Mouse (Mus musculus): ENCODE data around the gene Pmm2.

Pmm2 gene

DNA sequence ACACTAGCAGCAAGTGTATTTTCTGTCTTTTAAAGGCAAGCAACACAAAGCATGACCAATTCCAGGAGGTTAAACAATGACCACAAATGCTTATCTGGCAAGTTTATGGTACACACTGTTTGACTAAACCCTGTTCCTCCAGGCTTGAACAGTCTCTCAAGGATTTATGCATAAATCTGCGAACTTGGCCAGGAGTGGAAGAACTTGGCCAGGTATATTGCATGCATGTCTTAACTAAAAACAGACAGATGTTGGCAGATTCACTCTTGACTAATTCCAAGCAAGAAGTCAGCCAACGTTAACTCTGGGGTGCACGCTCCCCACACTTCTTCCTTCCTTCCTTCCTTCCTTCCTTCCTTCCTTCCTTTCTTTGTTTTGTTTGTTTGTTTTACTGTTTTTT lies 42.3 kb downstream of the Pmm2 start:
- CTCF ChIA-PET = no interaction called here

DNA sequence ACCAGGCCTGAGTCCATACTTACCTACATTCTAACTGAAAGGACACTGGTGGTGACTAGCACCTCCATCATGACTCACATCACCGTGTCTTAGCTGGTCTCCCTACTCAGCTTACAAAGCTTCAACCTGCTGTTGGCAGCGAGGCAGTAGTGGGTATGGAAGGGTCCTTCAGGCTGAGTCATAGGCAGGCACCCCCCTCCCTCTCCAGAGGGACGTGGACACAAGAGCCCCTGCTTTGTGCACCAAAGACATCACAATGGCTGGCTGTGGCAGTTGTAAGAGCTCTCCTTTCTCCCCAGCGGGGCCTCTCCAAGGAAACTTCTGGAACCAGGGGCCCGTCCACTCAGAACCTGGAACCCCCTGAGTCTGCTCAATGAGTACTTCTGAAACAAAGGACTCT lies 43.0 kb downstream of the Pmm2 start, which contains the start of gene Gm5767:
Gene Gm5767 (plus strand): TSS at position 301 of the 400 bp plus-strand sequence.
- CTCF ChIA-PET = no interaction called here

DNA sequence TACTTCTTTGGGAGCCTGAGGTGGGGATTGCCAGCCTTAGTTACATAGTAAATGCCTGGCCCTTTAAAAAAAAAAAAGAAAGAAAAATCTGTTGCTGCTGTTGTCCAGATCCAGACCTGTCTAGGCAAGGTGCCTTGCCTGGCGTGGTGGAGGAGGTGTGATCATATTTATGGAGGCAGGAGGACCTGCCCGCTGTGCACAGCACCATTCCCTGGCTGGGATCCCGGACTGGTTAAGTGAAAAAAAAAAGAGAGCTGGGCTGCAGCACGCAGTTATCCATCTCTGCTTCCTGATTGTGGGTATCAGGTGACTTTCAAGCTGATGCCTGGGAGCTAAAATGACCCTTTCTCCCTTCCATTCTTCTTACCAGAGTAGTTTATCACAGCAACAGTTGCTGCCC lies 47.6 kb downstream of the Pmm2 start:
- CTCF ChIA-PET = no interaction called here

DNA sequence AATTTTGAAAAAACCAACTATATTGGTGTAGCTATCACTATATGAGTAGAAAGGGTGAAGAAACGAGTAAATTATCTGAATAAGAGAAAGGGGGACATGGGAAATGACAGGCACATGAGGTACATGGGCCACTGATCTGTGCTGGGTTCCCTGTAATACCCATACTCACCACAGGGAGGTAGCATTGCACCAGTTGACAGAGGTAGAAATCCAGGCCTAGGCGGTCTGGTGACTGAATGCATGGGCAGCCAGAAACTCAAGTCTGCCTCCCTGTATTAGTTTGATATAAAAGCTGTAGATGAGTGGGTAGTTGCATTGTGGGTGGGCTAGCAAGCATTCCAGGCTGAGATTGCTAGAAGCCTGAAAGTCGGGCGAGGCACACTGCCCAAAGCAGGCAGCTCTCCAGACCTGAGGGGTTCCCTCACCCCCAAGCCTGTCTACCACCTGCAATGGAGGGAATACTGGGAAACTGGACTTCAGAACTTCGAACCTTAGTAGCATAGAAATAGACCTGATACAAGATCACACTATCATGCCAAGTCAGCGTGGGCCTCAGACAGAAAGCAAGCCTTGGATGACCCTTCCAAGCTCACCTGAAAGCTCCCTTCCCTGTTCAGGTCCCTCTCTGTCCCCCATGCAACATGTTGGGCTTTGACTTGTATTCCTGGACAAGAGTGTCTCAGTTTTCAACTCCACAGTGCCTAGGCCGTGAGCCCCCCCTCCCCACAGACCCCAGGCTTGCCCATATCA lies 48.8 kb downstream of the Pmm2 start:
- CTCF ChIA-PET = interaction anchor here (0.7 to 2.6 kb wide), 2 partner anchors 35 to 82 kb away, joined by 6 to 13 read pairs; no protein-coding TSS in a partner anchor

DNA sequence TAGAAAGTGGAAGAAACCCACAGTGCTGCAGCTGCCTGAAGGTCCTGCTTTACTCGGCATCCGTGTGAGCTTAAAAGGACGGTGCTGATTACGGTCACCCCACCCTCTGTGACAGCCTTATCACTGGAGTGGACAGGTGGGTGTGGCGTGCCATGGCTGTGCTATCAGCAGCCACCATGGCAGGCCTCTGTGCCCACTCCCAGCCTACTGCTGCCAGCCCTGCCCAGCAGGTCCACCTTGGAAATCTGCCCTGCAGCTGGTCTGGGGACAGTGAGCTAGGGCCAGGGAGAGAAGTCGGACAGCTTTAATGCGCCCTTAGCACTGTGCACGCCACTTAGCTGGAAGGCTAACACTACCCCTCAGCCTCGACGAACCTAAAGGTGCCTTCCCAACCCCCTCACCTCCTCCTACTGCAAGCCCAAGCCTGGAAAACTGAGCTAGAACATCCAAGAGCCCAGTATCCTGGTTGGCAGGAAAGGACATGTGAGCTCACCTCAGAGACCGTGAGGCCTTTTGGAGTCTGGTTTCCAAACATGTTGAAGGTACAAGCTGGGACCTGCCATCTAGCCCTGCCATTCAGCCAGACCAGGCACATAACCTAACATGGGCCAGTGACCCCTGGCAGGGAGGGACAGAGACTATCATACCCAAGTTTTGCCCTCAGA lies 49.5 kb downstream of the Pmm2 start:
- CTCF ChIA-PET = interaction anchor here (0.6 to 2.6 kb wide), 2 partner anchors 82 to 177 kb away, joined by 4 to 13 read pairs; no protein-coding TSS in a partner anchor

DNA sequence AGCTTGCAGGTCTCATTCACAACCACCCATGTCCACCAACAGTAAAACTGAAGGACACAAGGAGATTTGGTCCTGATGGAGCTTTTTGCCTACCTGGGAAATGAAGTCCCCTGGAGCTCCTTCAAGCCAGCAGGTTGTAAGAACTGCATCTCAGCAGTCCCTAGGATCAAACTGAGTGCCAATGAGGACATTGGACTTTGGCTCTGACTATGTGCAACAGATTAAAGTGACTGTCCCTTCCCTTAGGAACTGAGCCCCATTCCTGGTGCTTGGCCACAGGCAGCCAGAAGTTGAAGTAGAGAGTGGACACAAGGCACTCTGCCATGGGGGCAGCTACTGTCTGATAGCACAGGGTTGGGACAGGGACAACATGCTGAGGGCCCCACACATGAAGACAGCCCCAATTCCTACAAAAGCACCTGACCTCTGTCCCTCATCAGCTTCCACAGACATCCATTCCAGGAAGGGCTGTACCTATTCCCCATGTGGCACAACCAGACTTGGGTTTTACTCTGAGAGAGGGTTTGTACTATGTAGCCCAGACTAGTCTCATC lies 50.2 kb downstream of the Pmm2 start:
- CTCF ChIA-PET = interaction anchor here (0.6 to 2.6 kb wide), 2 partner anchors 81 to 177 kb away, joined by 4 to 13 read pairs; no protein-coding TSS in a partner anchor

DNA sequence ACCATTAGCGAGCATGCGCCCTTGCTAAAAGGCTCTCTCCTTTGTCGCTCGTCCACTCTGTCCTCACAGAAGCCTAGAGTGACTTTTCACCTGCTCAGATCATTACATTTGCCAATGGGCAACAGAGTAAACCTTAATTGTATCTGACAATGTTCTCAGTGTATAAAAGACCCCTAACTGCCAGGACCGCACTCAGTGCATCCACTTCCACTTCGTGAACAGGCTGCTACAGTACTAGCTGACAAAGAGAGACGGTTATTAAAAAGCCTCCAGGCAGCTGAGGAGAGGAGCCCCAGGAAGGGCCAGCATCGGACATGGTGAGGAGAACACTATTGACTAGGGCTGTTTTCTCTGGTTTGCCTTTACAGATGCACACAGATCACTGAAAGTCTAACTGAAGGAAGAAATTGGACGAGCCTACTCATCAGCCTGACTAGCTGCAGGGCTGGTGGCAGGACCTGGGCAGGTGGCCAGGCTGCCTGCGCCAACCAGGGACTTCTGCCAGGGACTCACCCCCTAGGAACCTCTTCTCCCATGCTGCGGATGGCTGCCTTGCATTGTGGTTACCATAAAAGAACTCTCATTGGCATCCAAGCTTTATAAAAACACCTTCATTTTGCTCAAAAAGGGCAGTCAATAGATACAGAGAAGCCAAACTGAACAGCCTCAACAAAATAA lies 52.6 kb downstream of the Pmm2 start:
- CTCF ChIA-PET = no interaction called here

DNA sequence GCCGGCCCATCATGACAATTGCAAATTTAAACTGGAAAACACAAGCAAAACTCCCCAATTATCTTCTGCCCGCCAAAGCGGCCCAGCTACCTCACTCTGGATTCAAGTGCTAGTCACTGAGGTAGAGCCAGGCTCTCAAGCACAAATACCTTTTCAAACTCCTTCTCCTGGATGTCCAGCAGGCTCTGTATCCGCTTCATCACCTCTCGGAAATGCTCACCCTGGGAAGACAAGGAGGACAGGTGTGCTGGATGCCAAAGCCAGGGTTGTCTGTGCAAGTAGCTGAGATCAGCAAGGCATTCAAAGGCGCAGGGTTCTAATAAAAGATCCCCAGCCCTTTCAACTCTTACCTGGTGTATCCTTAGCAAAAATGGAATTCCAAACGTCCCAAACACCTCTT lies 53.7 kb downstream of the Pmm2 start:
- CTCF ChIA-PET = no interaction called here

DNA sequence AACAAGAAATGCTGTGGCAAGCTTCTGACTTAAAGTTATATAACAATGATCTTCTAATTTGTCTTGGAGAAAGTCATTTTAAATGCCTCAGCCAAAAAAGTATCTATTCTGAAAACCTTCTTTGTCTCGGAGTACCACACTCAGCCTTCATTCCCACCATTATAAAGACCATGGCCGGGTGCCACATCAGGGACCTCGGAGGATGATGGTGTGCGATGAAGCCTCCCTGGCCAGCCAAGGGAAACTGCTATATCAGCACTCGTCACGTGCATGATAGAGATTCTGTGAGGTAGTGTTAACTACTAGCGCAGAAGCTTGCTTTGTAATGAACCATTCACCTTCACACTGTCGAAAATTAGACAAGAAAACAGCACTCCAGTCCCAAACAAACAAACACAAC lies 62.1 kb downstream of the Pmm2 start:
- CTCF ChIA-PET = no interaction called here

DNA sequence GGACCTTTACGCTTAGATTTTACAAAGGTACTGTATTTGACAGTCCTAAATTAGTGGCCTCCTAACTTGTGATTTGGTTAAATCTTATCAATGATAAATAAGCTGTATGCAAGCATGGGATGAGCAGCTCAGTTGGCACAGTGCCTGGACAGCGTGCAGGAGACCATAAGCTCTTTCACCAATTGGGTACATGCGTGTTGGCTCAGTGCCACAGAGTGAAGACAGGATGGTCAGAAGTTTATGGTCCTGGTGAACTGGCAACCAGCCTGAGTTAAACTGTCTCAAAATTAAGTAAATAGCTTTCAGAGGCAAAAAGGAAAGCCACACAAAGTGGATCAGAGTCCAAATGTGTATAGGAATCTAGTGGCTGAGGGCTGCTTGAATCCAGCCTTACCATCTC lies 63.1 kb downstream of the Pmm2 start:
- CTCF ChIA-PET = interaction anchor here (0.9 kb wide), 1 partner anchor 16 kb away, joined by 5 read pairs; no protein-coding TSS in a partner anchor

DNA sequence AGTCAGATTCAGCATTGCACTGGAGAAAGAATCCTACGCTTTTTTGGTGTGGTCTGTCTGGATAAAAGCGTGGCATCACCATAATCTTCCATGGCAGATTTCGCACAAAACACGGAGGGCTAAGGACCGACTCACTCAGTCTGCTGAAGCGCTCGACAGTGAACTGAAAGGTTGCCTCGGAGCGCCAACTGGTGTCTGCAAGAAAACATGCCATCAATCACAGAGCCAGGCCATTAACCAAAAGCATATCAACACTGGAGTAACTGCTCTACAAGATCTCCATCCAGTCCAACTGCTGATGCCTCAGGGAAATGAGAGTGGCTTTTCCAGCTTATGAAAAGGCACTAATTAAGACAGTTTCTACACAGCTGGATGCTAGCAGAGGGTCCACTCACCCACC lies 74.5 kb downstream of the Pmm2 start:
- CTCF ChIA-PET = interaction anchor here (0.5 kb wide), 1 partner anchor 119 kb away, joined by 5 read pairs; no protein-coding TSS in a partner anchor
